Mouse (Mus musculus) heart, embryonic 12.5 days (tissue): Measurements from ENCODE around the gene Slc29a1. TPM values are rescaled to one million over a fixed set of nuclear protein-coding genes. Genes with fewer than 3 reads are reported as not detected.

Source experiments
- ATAC-seq: fragments of 200-750 bp; cut with Nextera tagmentation; 2 replicates; pipeline ENCODE4 v1.8.0; 2017; ENCODE audit warnings: moderate TSS enrichment, moderate library complexity; ENCODE audit not compliant: insufficient number of reproducible peaks, low FRiP score
- H3K27ac ChIP-seq: fragments of 300-500 bp; sonication (generic); 2 replicates; pipeline ENCODE4 v1.5.1; 2016; ENCODE audit warnings: mild to moderate bottlenecking, moderate library complexity; ENCODE audit not compliant: poor library complexity, severe bottlenecking
- H3K27me3 ChIP-seq: fragments of 300-500 bp; sonication (generic); replicated peaks from 2 replicates; pipeline ENCODE4 v1.6.1; 2016; ENCODE audit warnings: mild to moderate bottlenecking, moderate library complexity
- H3K36me3 ChIP-seq: fragments of 300-500 bp; sonication (generic); 2 replicates; pipeline ENCODE4 v1.6.1; 2016; ENCODE audit warnings: mild to moderate bottlenecking, moderate library complexity
- H3K4me1 ChIP-seq: fragments of 300-500 bp; sonication (generic); replicated peaks from 2 replicates; pipeline ENCODE4 v1.6.1; 2016; ENCODE audit warnings: mild to moderate bottlenecking
- H3K4me2 ChIP-seq: fragments of 300-500 bp; sonication (generic); 2 replicates; pipeline ENCODE4 v1.6.1; 2016; ENCODE audit warnings: mild to moderate bottlenecking, moderate library complexity
- H3K4me3 ChIP-seq: fragments of 300-500 bp; sonication (generic); 2 replicates; pipeline ENCODE4 v1.5.1; 2016; ENCODE audit warnings: mild to moderate bottlenecking
- H3K9ac ChIP-seq: fragments of 300-500 bp; sonication (generic); 2 replicates; pipeline ENCODE4 v1.6.1; 2016; ENCODE audit warnings: mild to moderate bottlenecking, moderate library complexity
- H3K9me3 ChIP-seq: fragments of 300-500 bp; sonication (generic); replicated peaks from 2 replicates; pipeline ENCODE4 v1.6.1; 2016; ENCODE audit warnings: mild to moderate bottlenecking, moderate library complexity
- WGBS: fragments of 180-500 bp; shearing (Covaris S2); methylation state at CpG from one replicate; pipeline ENCODE4 v1.1.7; 2016; 5-methylcytosine and 5-hydroxymethylcytosine counted together
- polyA plus RNA-seq: library from polyadenylated mRNA; unstranded; fragments of >200 nt; fragmentation: Nextera tagmentation; extraction: Ambion mirVana; gene quantifications from 2 replicates; pipeline ENCODE4 v1.2.1, GENCODE M21; 2016

Slc29a1 gene
- polyA plus RNA-seq, 1 experiment from 2014 or later = 74.1 TPM

DNA sequence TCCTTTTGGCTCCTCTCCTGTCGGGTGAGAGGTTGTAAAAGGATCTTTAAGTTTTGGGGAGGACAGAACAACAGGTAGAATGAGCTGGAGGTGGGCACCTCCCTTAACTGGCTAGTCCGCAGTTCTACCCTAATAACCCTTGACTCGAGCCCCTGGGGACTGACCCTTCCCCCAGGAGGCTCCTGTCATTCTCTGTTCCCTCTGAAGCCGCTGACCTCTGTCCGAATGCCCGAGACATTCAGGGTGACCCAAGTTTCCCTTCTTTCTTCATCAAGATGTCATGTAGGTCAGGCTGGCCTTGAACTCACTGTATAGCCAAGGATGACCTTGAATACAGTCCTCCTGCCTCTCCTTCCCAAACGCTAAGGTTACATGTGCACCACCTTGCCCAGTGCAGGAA lies 11.0 kb downstream of the Slc29a1 start:
- Histone ChIP-seq H3K36me3 (peaks cover 35% of the 10 kb centered on the region), H3K4me1 (peaks cover 51% of the 10 kb centered on the region), H3K9me3 (0 out of 2 replicates have a peak, but pooled peaks cover 4% of the 10 kb centered on the region), H3K27me3 (no peaks in the 10 kb centered on the region), H3K4me2 (no peak overlapping the region), H3K27ac (no peak overlapping the region), H3K9ac (no peak overlapping the region), H3K4me3 (no peak overlapping the region)
- WGBS = 89% methylated on average over 7 of the region's 7 CpGs
- no peak for ATAC-seq

DNA sequence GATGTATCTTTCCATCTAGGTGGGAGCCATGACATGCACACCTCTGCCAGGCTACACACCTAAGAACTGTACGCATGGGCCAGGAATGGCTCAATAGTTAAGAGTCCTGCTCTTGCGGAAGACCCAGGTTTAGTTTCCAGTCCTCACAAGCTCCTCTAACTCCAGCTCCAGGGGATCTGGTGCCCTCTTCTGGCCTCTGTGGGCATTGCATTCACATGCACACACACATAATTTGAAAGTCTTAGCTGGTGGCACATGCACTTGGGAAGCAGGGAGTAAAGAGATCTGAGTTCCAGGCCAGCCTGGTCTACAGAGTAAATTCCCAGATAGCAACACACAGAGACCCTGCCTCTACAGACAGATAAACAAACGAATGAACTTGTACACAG lies 13.0 kb downstream of the Slc29a1 start:
- no peak overlapping the region for H3K4me2 ChIP-seq
- no peak for ATAC-seq
- no peak overlapping the region for H3K4me3 ChIP-seq
- 0 out of 2 replicates have a peak, but pooled peaks cover 4% of the 10 kb centered on the region for H3K9me3 ChIP-seq
- H3K4me1 ChIP-seq = peaks cover 43% of the 10 kb centered on the region
- H3K9ac ChIP-seq = no peak overlapping the region
- peak overlapping the region; percentile 94 for H3K27ac ChIP-seq
- H3K36me3 ChIP-seq = peaks cover 35% of the 10 kb centered on the region
- no peaks in the 10 kb centered on the region for H3K27me3 ChIP-seq
- 88% methylated on average over 3 of the region's 3 CpGs for WGBS

DNA sequence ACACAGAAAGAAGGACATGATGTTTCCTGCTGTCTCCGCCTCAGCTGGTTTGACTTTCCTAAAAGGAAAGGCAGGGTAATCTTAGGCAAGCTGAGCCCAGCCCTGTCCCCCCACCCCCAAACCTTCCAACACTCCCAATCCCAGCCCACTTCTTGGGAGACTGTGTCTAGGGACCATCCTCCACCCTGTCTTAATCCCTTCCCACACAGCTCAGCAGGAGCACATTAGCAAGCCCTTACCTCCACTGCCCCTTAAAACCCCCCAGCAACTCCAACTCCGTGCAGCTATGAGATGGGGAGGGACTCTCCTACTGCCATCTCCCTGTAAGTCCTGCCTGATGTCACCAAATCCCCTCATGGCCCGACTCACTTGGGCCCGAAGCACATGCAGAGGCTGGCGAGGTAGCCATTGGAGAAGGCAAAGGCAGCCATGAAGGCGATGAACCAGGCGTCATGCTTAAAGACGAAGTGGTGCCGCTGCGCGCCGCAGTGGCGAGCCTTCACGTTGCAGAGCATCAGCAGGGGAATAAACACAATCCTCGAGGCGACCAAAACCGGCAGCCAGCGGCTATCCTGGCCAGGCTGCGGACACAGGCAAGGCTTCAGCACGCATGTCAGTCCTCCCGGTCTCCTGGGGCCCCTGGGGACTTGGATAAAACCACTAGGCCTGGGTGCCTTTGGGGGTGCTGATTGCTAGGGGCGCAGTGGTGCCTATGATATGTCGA lies 13.5 kb downstream of the Slc29a1 start:
- peaks cover 40% of the 10 kb centered on the region for H3K4me1 ChIP-seq
- H3K4me3 ChIP-seq = no peak overlapping the region
- H3K27me3 ChIP-seq = no peaks in the 10 kb centered on the region
- 0 out of 2 replicates have a peak overlapping the region, but pooled peaks have one; percentile 40 for H3K4me2 ChIP-seq
- peak overlapping the region; percentile 94 for H3K27ac ChIP-seq
- no peak for ATAC-seq
- H3K9me3 ChIP-seq = 0 out of 2 replicates have a peak, but pooled peaks cover 4% of the 10 kb centered on the region
- H3K9ac ChIP-seq = peak overlapping the region; percentile 61
- H3K36me3 ChIP-seq = peaks cover 35% of the 10 kb centered on the region
- WGBS = 63% methylated on average over 23 of the region's 23 CpGs

DNA sequence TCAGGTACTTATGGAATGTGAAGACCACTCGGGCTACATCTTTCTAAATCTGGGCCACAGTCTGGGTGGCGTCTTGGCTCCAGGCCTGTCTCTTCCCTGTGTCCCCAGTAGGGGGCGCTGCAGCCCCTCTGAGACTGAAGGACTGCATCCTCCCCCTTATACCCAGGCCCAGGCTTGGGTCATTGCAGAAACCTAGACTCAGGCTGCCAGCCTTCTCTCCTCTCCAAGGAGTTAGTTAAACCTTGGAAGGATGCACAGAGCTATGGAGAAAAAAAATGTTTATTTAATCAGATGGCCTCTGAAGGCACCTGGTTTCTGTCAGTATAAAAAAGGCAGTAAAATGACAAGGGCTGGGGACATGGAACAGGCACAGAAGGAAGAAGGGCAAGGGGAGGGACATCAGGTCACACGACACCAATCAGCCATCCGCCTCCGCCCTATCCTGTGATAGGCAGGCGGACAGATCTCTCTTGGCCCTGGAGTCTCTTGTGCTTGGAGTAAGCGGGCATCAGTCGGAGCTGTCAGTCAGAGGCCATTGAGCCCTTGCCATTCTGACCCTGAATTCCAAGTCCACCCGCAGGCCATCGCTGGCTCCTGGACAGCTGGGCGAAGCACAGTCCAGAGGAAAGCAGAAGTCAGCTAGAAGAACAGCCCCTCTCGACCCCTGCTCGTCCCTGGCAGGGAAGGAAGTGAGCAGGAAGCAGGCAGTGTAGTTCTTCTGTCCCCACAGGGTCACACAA lies 14.3 kb downstream of the Slc29a1 start:
- peak overlapping the region; percentile 61 for H3K9ac ChIP-seq
- H3K27me3 ChIP-seq = no peaks in the 10 kb centered on the region
- peaks cover 35% of the 10 kb centered on the region for H3K36me3 ChIP-seq
- H3K4me2 ChIP-seq = peak overlapping the region; percentile 40
- H3K4me3 ChIP-seq = no peak overlapping the region
- peak overlapping the region; percentile 94 for H3K27ac ChIP-seq
- H3K4me1 ChIP-seq = peaks cover 40% of the 10 kb centered on the region
- 0 out of 2 replicates have a peak, but pooled peaks cover 4% of the 10 kb centered on the region for H3K9me3 ChIP-seq
- ATAC-seq = peak; percentile 84
- 8% methylated on average over 14 of the region's 14 CpGs for WGBS

DNA sequence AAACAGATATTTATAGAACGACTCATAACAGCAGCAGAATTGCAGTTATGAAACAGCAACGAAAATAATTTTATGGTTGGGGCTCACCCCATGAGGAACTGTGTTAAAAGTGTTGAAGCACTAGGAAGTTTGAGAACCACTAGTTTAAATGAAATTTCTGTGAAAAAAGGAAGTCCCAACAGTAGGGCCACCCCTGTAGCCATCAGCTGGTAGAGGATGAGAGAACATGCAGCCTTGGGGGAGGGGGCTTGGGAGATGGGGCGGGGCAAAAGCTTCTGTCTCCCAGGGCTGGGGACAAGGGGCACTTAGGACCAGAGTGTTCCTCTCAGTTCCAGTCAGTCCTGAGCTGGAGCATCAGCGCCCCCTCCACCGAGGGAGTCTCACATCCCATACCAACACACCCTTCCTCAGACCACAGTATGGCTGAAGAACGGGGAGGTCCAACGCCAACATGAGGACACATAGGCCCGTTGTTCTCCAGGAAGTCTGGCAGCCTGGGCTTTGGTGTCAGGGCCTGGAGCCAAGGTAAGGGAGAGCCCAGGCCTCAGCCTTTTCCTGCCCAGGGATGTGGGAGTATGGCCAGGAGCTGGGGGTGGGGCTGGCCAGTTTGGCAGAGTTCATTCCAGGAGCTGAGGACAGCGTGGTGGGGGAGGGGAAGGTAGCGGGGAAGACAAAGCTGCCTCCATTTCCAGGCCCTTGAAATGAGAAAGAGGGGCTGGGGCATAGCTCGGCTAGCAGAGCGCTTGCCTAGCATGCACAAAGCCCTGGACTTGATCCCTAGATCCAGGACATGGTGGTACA lies 15.1 kb downstream of the Slc29a1 start:
- Histone ChIP-seq H3K27ac (peak overlapping the region; percentile 94), H3K27me3 (no peaks in the 10 kb centered on the region), H3K36me3 (peaks cover 28% of the 10 kb centered on the region), H3K9ac (peak overlapping the region; percentile 46), H3K4me3 (no peak overlapping the region), H3K4me2 (peak overlapping the region; percentile 40), H3K4me1 (peaks cover 40% of the 10 kb centered on the region), H3K9me3 (0 out of 2 replicates have a peak, but pooled peaks cover 4% of the 10 kb centered on the region)
- 34% methylated on average over 12 of the region's 12 CpGs for WGBS
- peak; percentile 66 for ATAC-seq

DNA sequence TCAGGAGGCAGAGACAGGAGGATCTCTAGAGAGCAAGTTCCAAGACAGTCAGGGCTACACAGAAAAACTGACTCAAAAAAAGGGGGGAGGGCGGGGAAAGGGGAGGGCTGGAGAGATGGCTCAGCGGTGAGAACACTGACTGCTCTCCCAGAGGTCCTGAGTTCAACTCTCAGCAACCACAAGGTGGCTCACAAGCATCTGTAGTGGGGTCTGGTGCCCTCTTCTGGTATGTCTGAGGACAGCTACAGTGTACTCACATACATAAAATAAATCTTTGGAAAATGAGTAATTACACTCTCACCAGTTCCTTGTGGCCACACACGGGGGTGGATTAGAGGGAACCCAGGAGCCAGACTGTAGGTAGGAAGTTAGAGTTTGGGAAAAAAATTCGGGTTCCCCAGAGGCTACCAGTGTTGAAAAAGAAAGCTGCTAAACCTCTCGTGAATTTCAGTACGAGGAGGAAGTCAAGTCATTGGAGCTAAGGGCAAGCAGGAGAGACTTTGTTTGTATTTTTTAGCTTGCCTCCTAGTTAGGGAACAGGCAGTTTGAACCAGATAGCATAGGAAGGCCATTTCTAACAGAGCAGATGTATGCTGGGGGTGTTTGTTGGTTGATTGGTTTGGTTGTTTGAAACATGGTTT lies 16.6 kb downstream of the Slc29a1 start:
- Histone ChIP-seq H3K36me3 (peaks cover 15% of the 10 kb centered on the region), H3K4me2 (no peak overlapping the region), H3K27ac (no peak overlapping the region), H3K4me3 (no peak overlapping the region), H3K9me3 (0 out of 2 replicates have a peak, but pooled peaks cover 4% of the 10 kb centered on the region), H3K9ac (no peak overlapping the region), H3K4me1 (peaks cover 50% of the 10 kb centered on the region), H3K27me3 (no peaks in the 10 kb centered on the region)
- 67% methylated on average over 6 of the region's 6 CpGs for WGBS
- ATAC-seq = no peak

DNA sequence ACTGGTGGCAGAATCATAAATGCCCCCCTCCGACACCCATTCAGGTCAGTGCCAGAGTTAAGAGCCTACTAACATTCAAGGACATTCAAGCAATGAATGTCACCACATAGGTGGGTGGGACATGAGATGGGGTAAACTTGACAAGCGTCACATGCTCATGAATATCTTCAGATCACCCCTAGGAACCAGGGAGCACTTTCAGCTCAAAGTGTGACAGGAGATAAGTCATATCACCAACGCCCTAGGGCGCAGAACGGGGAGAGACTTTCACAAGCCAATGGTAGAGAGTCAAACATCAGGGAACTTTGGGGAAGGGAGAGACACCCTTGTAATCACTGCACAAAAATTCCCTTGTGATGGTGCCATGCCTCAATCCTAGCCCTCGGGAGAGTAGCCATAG lies 17.2 kb downstream of the Slc29a1 start:
- H3K9ac ChIP-seq = no peak overlapping the region
- no peak overlapping the region for H3K4me2 ChIP-seq
- peaks cover 51% of the 10 kb centered on the region for H3K4me1 ChIP-seq
- 0 out of 2 replicates have a peak, but pooled peaks cover 4% of the 10 kb centered on the region for H3K9me3 ChIP-seq
- WGBS = 64% methylated on average over 6 of the region's 6 CpGs
- H3K27ac ChIP-seq = no peak overlapping the region
- H3K27me3 ChIP-seq = no peaks in the 10 kb centered on the region
- H3K4me3 ChIP-seq = no peak overlapping the region
- H3K36me3 ChIP-seq = peaks cover 11% of the 10 kb centered on the region
- ATAC-seq = no peak

GRCm38 (mm10) chr17:45581567-45581983 lies 17.8 kb downstream of the Slc29a1 start:
- H3K36me3 ChIP-seq = peaks cover 5% of the 10 kb centered on the region
- H3K4me3 ChIP-seq = no peak overlapping the region
- H3K9me3 ChIP-seq = no peaks in the 10 kb centered on the region
- H3K27ac ChIP-seq = no peak overlapping the region
- H3K27me3 ChIP-seq = no peaks in the 10 kb centered on the region
- H3K9ac ChIP-seq = no peak overlapping the region
- peaks cover 51% of the 10 kb centered on the region for H3K4me1 ChIP-seq
- 14% methylated on average over 2 of the region's 2 CpGs for WGBS
- ATAC-seq = no peak
- H3K4me2 ChIP-seq = no peak overlapping the region

DNA sequence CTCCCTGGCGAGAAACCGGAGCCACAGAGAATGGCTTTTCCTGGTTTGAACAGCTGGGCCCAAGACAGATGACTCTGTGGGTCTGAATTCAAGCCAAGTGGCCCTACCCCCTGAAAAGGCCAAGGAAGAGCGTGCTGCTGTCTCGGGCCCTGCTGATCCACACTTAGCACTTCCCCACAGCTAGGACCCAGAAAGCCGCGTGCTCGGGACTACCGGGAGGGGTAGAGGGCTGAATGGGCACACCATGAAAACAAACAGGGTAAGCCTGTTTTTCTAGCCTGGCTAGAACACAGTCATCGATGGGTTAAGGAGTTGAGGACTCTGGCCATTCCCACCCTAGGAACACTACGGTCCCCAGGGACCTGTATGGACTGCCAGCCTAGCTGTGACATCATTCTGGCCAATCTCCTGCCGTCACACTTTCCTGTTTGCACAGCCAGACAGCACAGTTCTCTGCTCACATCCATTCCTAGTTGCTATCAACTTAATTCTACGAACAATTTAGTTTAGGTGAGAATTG lies 18.4 kb downstream of the Slc29a1 start:
- peak overlapping the region; percentile 55; the same call in 1 of the 2 replicates for H3K27ac ChIP-seq
- H3K9me3 ChIP-seq = no peaks in the 10 kb centered on the region
- WGBS = 31% methylated on average over 12 of the region's 12 CpGs
- H3K27me3 ChIP-seq = no peaks in the 10 kb centered on the region
- no peaks in the 10 kb centered on the region for H3K36me3 ChIP-seq
- no peak overlapping the region for H3K4me3 ChIP-seq
- H3K4me2 ChIP-seq = no peak overlapping the region
- ATAC-seq = no peak
- no peak overlapping the region for H3K9ac ChIP-seq
- H3K4me1 ChIP-seq = peaks cover 47% of the 10 kb centered on the region

- Histone ChIP-seq H3K9ac (no peak overlapping the region), H3K27me3 (no peaks in the 10 kb centered on the region), H3K4me1 (peaks cover 44% of the 10 kb centered on the region), H3K4me2 (no peak overlapping the region), H3K9me3 (no peaks in the 10 kb centered on the region), H3K27ac (no peak overlapping the region), H3K4me3 (no peak overlapping the region), H3K36me3 (no peaks in the 10 kb centered on the region)
- WGBS = 83% methylated on average over 4 of the region's 4 CpGs
- no peak for ATAC-seq
Measured at GRCm38 (mm10) chr17:45579554-45579953, 19.9 kb downstream of the Slc29a1 start.
